Mouse (Mus musculus) embryonic fibroblast, embryonic 13.5 days (primary cell): Measurements from ENCODE around the gene Rnf43.

Experiments used
- CTCF ChIP-seq: IDR thresholded peaks from 2 replicates; pipeline ENCODE4 v1.5.1; 2011; ENCODE audit warnings: mild to moderate bottlenecking, control low read depth, low read length, moderate library complexity, borderline replicate concordance; ENCODE audit not compliant: insufficient read depth
- POLR2A ChIP-seq: IDR thresholded peaks from 2 replicates; pipeline ENCODE4 v1.6.1; 2011; ENCODE audit warnings: low read depth, mild to moderate bottlenecking, control low read depth, low read length, moderate library complexity

- TF ChIP-seq POLR2A, result no peak
- no peak for TF ChIP-seq CTCF
These were observed 116.4 kb downstream of the Rnf43 start for GRCm38 (mm10) chr11:87778915-87779314.
